Mouse (Mus musculus) myocyte (in vitro differentiated cells): ENCODE results near the gene Olfr1395.

Experiments used
- E2F4 ChIP-seq: IDR thresholded peaks from one replicate; pipeline ENCODE4 v1.6.1; 2011; ENCODE audit warnings: mild to moderate bottlenecking, control low read depth, moderate library complexity; ENCODE audit not compliant: insufficient read depth
- POLR2A ChIP-seq: IDR thresholded peaks from one replicate; pipeline ENCODE4 v1.6.1; 2011; ENCODE audit warnings: low read depth, mild to moderate bottlenecking, control low read depth, moderate library complexity; ENCODE audit not compliant: insufficient read length
- POLR2AphosphoS2 ChIP-seq: IDR thresholded peaks from one replicate; pipeline ENCODE4 v1.6.1; 2011; ENCODE audit warnings: low read depth, control low read depth; ENCODE audit not compliant: insufficient read length
- SRF ChIP-seq: IDR thresholded peaks from one replicate; pipeline ENCODE4 v1.6.1; 2011; ENCODE audit warnings: low read depth; ENCODE audit not compliant: control insufficient read depth, insufficient read length

- TF ChIP-seq POLR2A (no peak), SRF (no peak), E2F4 (no peak), POLR2AphosphoS2 (no peak)
Observed at GRCm38 (mm10) chr11:49101500-49101899, 40.6 kb upstream of the Olfr1395 start.
